Mouse (Mus musculus) C2C12 (cell line): Measurements from ENCODE around the gene Nfia.

Source experiments
- CEBPB ChIP-seq: IDR thresholded peaks from one replicate; pipeline ENCODE4 v1.6.1; 2011; ENCODE audit warnings: low read depth, mild to moderate bottlenecking, control low read depth, moderate library complexity
- CTCF ChIP-seq: IDR thresholded peaks from one replicate; pipeline ENCODE4 v1.5.1; 2011; ENCODE audit not compliant: control insufficient read depth, insufficient read depth, insufficient read length
- FOSL1 ChIP-seq: IDR thresholded peaks from one replicate; pipeline ENCODE4 v1.8.0; 2011; ENCODE audit warnings: mild to moderate bottlenecking, low read length; ENCODE audit not compliant: poor library complexity, insufficient read depth, severe bottlenecking
- MAX ChIP-seq: IDR thresholded peaks from one replicate; pipeline ENCODE4 v1.6.1; 2011; ENCODE audit warnings: mild to moderate bottlenecking, control low read depth
- MYOD1 ChIP-seq: IDR thresholded peaks from one replicate; pipeline ENCODE4 v1.6.1; 2011; ENCODE audit warnings: low read depth; ENCODE audit not compliant: control insufficient read depth, insufficient read length
- MYOG ChIP-seq: IDR thresholded peaks from one replicate; pipeline ENCODE4 v1.6.1; 2011; ENCODE audit not compliant: control insufficient read depth, insufficient read length; ENCODE audit errors: extremely low read depth
- USF1 ChIP-seq: IDR thresholded peaks from one replicate; pipeline ENCODE4 v1.6.1; 2011; ENCODE audit warnings: low read depth, mild to moderate bottlenecking, control low read depth, moderate library complexity

DNA sequence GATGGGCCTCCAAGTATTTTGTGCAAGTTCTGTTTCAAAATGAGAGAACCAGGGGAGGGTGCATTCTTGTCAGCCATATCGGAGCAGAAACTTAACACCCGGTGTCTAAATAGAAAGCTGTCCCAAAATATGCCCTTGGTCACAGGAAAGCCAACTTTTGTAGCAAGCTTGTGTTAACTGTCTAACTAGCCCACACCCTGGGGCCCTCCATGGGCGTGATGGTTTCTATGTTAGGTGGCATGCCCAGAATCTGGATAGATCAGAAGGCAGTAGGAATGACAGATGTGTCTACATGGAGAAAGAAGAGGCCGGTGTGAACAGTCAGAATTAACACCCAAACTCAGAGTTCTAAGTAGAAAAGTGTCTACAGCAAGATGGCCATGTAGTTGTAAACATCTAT, 282.5 kb downstream of the Nfia start:
- TF ChIP-seq MYOD1 = no peak
- no peak for TF ChIP-seq CTCF
- no peak for TF ChIP-seq CEBPB
- TF ChIP-seq MAX = no peak
- no peak for TF ChIP-seq USF1
- no peak for TF ChIP-seq FOSL1
- no peak for TF ChIP-seq MYOG
